Mouse (Mus musculus) c-Kit-positive CD71-positive TER-119-positive erythroid progenitor cells, embryonic 14.5 days (primary cell): Measurements from ENCODE around the gene Rd3l.

Experiments
- DNase-seq: peaks from one replicate; pipeline ENCODE4 v3.0.0-alpha.2; 2013; ENCODE audit warnings: low spot score

The Rd3l gene

DNA sequence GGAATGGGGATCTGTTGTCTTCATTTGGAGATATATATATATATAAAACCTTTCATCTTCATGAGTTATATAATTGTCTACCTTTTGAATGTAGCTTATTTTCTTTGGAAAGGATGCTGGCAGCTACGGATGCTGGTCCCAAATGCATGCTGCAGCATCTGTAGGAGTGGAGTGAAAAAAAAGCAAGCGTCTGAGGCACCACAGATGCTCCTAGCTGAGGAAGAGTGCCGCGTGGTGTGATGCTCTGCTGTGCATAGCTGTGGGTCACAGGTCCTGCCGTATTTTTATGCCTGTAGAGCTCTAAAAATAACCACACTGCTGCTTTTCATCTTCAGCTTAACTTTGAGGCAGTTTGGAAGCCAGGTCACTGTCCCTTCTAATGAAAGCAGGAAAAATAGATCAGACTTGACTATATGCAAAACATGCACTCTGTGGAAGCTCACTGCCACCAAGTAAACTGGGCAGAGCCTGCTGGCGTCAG, at the start of gene Rd3l:
TSS of gene Rd3l (minus strand) at position 431 of the 481 bp plus-strand sequence.
- no peak for DNase-seq

DNA sequence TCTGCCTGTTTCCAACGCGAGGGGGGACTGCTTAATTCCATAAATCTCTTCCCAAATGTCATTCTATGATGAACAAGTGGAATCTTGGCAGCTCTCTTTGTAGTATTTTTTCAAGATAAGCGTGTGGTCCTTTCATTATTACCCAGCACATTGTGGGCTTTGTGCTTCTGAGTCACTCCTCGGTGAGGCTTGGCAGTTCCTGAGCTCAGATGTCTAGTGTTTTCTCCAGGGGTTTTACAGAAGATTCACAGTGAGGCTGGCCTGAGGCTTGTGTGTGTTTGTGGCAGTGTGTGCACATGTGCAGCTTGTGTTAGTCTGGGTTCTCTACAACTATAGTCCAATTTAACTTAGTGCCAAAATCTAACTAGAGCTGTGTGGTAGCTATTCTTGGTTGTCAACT, 46.3 kb upstream of the Rd3l start:
- no peak for DNase-seq

DNA sequence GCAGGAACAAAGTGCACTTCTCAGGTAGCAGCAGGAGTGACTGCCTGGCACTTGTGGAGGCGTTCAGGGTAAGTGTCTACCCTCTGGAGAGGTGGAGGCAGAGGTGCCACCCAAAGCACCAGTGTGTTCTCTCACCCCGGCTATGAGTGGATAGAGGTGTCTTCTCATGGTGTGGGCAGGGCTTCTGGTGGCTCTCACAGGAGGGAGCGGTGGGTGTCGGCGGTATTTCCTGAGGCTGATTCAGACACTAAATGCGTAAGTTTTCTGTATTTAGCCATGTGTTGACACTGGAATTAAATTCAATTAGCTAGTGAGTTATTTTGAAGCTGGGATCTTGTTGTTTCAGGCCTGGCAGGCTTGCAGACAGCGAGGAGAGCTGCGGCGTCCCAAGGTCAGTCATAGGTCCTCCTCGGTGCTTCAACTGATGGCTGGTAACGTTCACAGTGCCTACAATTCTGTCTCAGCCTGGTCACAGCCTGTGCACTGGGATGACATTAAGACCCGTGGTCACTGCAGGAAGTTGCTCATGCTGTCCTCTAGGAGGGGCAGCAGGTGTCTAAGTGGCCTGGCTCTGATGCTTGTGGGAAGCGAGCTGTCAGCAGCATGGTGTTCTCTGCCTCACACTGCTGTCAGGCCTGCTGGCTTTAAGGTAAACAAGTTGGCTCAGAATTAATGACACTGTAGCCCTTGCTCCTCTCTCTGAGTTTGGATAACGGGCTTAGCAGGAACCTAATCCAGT, 45.0 kb upstream of the Rd3l start:
- no peak for DNase-seq

DNA sequence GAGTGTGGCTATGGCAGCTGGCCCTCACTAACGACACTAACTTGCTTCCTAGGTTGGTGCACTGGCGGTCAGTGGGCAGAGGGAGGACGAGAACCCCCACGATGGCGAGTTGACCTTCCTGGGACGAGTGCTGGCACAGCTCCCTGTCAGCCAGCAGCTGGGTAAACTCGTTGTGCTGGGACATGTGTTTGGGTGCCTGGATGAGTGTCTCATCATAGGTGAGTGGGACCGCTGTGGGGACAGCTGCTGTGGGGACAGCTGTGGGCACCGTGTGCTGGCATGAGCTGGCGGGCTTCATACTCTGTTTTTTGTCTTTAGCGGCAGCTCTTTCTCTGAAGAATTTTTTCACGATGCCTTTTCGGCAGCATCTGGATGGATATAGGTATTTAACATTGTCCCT, 44.3 kb upstream of the Rd3l start:
- no peak for DNase-seq

DNA sequence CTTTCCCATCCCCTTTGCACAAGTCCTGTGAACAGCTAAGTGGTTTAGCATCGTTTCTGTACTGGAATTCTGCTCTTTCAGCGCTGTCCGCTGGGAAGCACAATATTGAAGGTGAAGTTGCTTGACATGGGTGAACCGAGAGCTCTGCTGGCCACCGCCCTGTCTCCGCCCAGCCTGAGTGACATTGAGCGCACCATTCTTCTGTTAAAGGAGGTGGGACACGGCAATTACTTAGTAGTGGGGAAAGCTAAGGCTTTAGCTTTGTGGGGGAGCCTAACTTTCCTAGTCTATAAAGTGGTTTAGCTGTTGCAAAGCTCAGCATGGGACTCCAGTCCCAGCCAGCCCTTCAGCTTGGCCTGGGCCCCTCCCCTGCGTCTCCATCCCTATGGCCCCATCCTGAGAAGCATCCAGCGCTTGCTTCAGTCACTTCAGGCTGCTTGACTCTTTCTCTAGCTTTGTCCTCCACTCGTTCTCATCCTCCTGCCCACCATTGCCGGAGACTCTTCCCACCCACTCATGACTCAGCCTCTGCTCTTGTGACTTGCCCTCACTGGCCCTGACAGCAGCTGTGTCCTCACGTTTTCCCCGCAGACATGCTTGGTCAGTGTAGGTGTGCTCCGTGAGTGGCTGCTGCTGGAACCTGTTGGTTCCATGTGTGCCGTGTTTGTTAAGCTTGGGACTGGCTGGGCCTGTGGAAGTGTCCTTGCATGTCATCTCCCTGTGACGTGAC, 43.6 kb upstream of the Rd3l start:
- no peak for DNase-seq

DNA sequence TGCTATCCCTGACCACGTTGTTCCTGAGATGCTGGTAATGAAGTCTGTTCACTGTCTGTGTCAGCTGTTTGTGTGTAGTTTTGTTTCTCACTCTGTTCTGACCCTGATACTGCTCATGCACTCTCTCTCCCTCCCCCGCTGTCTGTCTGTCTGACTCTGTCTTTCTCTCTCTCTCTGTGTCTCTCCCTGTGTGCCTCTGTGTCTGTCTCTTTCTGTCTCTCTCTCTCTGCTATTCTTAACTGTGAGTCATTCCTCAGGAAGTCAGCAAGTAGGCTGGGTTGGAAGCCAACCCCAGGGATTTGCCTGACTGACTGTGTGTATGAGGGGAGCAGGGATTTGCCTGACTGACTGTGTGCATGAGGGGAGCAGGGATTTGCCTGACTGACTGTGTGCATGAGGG, 42.2 kb upstream of the Rd3l start:
- no peak for DNase-seq

DNA sequence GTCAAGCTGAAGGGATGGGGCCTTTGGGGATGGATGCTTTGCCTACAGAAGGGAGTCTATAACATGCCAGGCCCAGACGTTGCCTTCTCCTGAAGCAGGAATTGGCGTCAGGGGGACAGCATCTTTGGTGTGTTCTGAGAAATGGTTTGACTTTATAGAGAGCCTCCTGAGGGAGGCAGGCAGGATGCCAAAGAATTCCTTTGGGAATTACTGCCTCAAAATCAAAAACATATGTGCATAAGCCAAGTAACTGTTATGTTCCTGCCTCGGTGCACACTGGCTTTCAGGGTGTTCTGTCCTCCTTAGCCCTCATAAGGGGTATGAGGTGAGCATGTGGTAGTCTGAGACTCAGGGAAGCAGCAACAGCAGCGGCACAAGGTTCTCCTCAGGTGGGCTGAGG, 35.2 kb upstream of the Rd3l start:
- DNase-seq = no peak

DNA sequence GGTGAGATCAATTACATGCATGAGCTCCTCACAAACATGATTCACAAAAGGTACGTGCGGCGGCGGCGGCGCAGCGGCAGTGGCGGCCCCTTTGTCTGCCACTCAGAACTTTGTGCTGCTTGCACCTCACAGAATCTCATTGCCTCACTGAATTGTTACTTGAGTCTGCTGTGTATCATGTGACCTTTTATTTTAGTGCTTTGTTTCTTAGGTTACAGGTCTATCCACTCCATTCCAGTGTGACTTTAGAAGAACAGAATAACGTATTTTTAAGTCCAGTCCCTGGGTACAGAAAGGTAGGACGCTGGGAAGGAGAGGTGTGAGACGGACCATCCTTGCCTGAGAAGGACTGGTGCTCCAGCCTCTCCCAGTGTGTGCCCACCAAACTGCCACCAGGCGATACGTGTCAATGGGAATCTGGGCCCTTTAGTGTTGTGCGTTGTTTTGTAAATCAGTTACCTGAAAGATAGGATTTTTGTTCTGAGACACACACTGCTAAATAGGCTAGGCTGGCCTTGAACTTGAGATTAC, 32.2 kb upstream of the Rd3l start:
- no peak for DNase-seq

DNA sequence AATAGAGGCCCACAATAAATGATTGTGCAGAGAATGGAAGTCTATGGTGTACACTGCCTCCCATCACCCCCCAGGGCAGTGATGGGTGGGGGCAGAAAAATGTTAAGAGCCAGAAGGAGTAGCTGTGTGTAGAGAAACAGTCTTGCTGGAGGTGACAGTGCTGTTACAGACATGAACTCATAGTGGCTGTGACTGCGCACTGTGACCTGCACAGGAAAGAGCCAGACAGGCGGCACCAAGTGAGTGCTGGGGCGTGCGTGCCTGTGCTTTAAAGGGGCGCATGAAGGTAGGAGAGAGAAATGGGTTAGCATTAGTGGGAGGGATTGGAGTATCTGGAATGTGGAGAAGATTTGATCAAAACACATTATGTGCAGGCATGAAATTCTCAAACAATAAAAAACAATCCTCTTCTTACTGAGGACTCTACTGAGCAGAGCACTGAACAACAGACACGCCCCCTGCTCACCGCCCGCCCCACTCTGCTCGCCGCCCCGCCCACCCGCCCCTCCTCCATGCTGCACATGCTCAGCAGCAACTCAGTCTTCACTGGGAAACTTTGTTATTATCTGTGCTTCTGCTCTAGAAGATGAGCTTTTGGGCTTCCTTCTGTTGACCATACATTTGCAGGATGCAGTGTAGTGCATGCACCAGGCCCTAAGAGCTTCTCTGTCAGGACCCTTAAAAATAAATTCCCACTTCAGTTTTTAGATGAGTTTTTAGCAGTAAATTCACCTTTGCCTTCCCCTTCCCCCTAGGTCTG, 31.6 kb upstream of the Rd3l start:
- no peak for DNase-seq

DNA sequence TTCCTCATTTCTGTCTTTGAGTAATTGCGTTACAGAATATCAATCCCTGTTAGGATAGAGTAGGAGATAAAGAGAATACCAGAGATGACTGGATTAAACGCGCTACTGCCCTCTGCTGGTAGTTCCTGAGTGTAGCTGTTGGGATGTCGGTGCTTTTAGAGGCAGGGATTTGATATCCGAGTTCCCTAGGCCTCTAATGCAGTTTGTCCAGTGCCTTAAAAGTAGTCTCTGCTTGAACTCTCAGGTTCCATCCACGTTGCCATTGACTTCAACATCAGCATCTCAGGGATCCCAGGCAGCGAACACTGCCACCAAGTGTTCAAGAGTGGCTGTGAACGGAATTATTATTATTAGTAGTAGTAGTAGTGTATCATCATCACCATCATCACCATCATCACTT, 20.1 kb upstream of the Rd3l start:
- peak; percentile 60 for DNase-seq

DNA sequence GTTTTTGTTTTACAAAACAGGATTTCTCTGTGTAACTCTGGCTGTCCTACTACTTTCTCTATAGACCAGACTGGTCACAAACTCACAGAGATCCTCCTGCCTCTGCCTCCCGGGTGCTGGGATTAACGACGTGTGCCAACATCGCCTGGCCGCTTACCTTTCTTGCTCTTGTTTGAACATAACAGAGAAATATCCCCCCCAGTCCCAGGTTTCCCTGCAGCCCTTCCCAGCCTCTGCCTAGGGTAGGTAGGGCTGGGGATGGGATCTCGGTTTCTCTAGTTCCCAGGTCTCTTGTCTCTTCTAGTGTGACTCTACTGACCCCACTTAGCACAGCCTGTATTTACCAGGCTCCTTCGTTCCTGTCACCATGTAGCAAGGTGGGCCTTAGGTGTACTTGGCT, 18.6 kb upstream of the Rd3l start:
- no peak for DNase-seq

DNA sequence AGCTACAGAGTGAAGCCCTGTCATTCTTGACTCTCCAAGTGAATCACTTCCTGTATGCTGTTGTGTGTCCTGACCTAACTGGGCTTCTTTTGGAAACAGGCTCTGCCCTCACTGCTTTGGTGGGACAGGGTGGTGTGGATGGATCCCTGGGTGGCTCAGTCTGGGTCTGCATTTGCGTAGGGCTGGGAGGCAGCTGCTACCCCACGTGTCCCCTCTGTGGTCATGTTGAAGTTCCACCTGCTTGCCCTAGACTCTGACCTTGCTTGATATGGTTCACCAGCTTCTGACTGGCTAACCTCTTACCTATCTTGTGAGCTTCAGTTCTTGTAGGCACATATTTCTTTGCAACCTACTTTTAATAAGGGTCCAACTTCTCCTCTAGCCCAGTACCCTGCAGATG, 14.0 kb upstream of the Rd3l start:
- no peak for DNase-seq

DNA sequence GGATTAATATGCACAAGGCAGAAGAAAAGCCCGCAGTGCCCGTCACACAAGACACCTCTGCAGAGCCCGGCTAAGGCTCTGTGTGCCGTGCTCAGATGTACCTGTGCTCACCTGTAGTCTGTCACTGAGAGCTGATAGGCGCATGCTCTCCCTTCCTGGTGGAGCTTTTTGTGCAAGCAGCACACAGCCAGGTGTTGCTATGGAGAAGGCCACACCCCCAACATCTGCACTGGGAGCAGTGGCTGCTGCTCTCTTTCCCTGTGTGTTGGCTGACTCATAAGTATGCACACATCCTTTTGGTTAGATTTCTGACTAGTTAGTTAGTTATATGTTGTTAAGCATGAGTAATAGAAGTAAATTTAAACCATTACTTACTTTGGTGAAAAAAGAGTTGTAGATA, 11.5 kb upstream of the Rd3l start:
- no peak for DNase-seq

DNA sequence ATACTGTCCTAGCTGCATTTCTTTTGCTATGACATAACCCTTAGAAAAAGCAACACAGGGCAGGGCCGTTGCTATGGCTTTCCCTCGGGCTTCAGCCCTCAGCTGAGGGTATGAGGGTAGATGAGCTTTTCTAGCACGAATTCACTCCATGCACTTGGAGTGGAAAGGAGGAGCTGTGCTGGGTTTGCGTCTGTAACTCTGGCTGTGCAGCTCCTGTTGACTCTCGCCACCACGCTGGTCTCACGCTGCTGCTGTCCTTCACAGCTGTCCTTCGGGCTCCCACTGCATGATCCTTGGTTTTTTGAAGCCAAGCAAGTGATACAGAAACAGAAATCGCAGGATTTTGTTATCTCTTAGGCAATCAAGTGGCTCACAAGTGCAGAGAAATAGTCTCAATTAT, 5.6 kb upstream of the Rd3l start:
- DNase-seq = no peak

DNA sequence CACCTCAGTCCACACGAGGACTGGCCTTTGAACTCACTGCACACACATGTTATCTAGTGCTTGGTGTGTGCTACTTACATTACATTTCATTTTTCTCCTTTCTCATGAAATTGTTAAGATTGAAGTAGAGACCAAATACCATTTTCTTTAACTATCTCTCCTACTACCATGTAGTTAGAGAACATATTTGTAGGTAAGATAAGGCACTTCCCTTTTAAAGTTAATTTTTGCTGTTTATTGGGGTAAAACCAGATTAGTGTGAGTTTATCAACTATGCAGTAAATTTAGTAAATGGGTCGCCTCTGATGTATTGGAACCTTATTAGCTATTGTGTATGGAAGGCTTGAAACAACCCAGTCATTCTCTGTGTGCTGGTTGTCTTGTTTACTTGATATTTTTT, 2.0 kb upstream of the Rd3l start:
- no peak for DNase-seq

DNA sequence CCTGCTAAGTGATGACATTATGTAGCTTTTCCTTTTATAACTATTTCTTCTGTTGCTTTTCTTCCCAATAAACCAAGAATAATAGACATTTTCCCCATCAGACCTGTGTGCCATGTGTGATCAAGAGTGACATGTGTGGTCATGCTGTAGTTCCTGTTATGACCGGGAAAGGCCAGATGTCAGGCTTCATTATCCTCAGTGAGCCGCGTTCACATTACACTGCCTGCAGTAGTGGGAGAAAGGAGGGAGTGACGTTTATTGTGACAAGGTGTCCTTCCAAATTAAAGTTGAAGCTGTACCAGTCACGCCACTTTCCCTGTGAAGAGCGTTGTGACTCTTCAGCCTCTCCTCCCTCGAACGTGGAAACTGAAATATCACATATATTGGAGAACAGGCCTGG, 714 bp upstream of the Rd3l start:
- no peak for DNase-seq

DNA sequence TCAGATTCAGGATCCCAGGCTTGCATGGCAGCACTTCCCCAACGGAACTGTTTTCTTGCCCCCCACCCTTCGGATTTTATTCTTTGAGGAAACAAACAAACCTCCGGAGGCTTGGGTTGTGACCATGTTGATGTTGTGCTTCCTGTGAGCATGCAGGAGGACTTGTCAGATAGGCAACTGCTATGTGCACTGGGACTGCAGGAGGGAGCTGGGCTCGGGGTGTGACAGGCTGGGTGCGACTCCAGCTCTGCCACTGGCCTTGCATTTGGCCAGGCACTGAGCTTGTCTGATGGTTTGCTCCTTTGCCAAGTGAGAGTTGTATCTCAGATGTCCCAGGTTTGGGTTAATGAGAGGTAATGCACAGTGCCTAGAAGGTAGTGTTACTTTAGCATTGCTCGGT, 2.8 kb downstream of the Rd3l start:
- DNase-seq = no peak

DNA sequence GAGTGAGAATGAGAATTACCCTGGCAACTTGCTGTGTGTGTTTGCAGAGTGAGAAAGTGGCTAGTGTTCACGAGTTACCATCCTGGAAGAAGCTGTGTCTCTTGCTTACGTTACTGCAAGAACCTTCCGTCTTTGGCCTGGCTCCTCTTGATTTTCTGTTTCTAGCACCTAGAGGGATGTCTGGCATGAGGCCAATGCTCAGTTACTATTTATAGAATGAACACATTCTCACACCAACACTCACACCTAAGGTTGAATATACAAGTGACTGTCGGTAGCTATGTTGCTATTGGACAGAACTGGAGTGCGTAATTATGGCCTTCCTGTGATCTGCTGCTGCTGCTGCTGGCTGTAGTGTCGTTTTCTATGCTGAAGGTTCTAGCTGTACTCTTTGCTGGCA, 4.0 kb downstream of the Rd3l start:
- no peak for DNase-seq

DNA sequence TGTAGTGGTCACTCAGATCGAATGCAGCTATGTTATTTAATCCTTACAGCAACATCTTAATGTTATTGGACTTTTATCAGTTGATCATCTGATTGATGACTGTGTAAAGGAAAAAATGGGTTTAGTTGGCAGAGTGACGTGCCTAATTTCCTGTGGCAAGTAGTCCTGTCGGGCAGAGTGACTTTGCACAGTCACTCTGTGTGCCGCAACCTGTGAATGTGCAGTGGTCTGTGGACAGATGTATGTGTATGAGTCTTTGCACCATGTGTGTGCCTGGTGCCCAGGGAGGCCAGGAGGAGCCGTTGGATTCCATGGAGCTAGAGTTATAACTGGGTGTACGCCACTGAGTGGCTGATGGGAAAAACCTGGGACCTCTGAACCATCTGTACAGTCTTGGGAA, 6.5 kb downstream of the Rd3l start:
- DNase-seq = no peak

DNA sequence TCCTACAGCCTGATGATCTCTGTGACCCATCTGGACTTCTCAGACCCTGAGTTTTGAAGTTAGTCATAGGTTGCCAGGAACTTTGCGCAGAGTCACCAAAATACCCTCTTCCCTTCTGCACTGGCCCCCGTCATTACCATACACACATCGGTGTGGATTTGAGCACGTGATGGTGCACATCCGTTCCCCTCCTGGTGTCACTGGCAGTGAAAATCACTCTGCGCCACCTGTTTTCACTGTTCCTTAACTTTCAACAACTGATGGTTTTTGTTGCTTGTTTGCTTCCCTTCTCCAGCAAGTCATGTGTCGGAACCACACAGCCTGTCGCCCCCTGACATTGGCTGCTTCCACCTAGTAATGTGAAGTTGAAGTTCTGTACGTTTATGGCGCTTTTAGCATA, 8.6 kb downstream of the Rd3l start:
- DNase-seq = no peak

DNA sequence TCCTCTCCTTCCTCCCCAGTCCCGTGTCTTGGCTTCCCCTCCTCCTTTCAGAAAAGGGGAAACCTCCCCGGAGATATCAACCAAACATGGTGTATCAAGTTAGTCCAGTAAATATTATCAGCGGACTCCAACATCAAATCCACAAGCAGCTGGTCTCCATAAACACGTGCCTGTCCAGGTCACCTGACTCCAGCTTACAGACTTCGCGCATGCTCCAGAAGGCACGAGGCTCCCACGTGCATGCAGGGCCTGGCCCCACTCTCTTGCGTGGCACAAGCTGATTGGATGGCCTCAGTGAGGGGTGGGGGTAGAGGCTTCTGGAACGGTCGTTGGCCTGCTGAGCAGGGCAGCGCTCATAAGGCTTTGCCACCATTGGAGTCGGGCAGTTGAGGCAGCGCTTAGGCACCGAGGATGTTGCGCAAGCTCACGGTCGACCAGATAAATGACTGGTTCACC, 9.9 kb downstream of the Rd3l start, which contains the start of gene Tdrd9:
TSS of gene Tdrd9 (plus strand) at position 329 of the 456 bp plus-strand sequence.
- no peak for DNase-seq

DNA sequence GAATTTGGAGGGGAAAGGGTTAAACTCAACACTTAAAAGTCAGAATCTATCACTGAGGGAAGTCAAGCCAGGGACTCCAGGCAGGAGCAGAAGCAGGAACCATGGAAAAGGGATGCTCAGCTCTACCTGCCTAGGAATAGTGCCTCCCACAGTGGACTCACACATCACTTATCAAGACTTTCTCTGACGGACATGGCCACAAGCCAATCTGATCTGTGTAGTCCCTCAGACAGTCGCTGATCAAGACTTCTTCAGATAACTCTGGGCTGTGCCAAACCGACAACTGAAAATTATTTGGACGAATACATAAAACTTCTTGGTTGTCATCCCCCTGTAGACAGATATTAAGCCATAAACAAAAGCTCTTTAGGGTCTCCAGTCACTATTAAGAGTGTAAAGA, 11.0 kb downstream of the Rd3l start:
- DNase-seq = no peak
